Mouse (Mus musculus) induced T-regulatory cell, adult 2 months (primary cell): ENCODE results near the gene Trim75.
A peak's percentile ranks its signal among the peaks of the same experiment; 100 is the strongest.

Source experiments
- DNase-seq: peaks from one replicate; pipeline ENCODE4 v3.0.0-alpha.2; 2012; ENCODE audit warnings: low read depth

Trim75 gene

GRCm38 (mm10) chr8:64944831-64945230 lies 42.8 kb downstream of the Trim75 start:
- peak; percentile 63 for DNase-seq

- no peak for DNase-seq
These were observed 44.7 kb downstream of the Trim75 start for GRCm38 (mm10) chr8:64942946-64943345.

- peak; percentile 89 for DNase-seq
These were observed 46.1 kb downstream of the Trim75 start for GRCm38 (mm10) chr8:64941495-64941894.

GRCm38 (mm10) chr8:64941019-64941418 lies 46.6 kb downstream of the Trim75 start:
- no peak for DNase-seq

GRCm38 (mm10) chr8:64934997-64935396 lies 52.6 kb downstream of the Trim75 start:
- peak; percentile 30 for DNase-seq
